Mouse (Mus musculus): ENCODE data around the gene Rgs10. TPM values are rescaled to one million over a fixed set of nuclear protein-coding genes. Genes with fewer than 3 reads are reported as not detected.

Rgs10 gene
- polyA plus RNA-seq, 3 experiments from 2014 or later: 53.2 to 448 (median 275) TPM

- no peak for ATAC-seq
Measured at GRCm38 (mm10) chr7:128408265-128408664, 10.3 kb downstream of the Rgs10 start.

GRCm38 (mm10) chr7:128403988-128404387 is 14.6 kb downstream of the Rgs10 start:
- ATAC-seq: no peak

GRCm38 (mm10) chr7:128403586-128403985 is 15.0 kb downstream of the Rgs10 start:
- ATAC-seq: no peak

GRCm38 (mm10) chr7:128403128-128403527 is 15.4 kb downstream of the Rgs10 start:
- no peak for ATAC-seq

- no peak for ATAC-seq
Measured at GRCm38 (mm10) chr7:128402577-128402976, 16.0 kb downstream of the Rgs10 start.

GRCm38 (mm10) chr7:128398664-128399063 is 19.9 kb downstream of the Rgs10 start:
- ATAC-seq: peak; percentile 65

GRCm38 (mm10) chr7:128397066-128397465 is 21.5 kb downstream of the Rgs10 start:
- no peak for ATAC-seq

- no peak for ATAC-seq
Measured at GRCm38 (mm10) chr7:128393756-128394155, 24.8 kb downstream of the Rgs10 start.

- ATAC-seq: no peak
Measured at GRCm38 (mm10) chr7:128392972-128393314, 25.6 kb downstream of the Rgs10 start.

GRCm38 (mm10) chr7:128392071-128392971 is 26.2 kb downstream of the Rgs10 start:
- peak; percentile 90 for ATAC-seq

GRCm38 (mm10) chr7:128391267-128392057 is 27.1 kb downstream of the Rgs10 start:
- no peak for ATAC-seq

GRCm38 (mm10) chr7:128388968-128389367 is 29.6 kb downstream of the Rgs10 start:
- ATAC-seq: no peak

- peak; percentile 81 for ATAC-seq
Measured at GRCm38 (mm10) chr7:128383726-128384463, 34.7 kb downstream of the Rgs10 start.

- no peak for ATAC-seq
Measured at GRCm38 (mm10) chr7:128383189-128383725, 35.3 kb downstream of the Rgs10 start.

- ATAC-seq: no peak
Measured at GRCm38 (mm10) chr7:128382527-128382860, 36.1 kb downstream of the Rgs10 start.

GRCm38 (mm10) chr7:128381811-128382526 is 36.6 kb downstream of the Rgs10 start:
- peak; percentile 45 for ATAC-seq

- no peak for ATAC-seq
Measured at GRCm38 (mm10) chr7:128381001-128381400, 37.6 kb downstream of the Rgs10 start.

GRCm38 (mm10) chr7:128379162-128379805 is 39.3 kb downstream of the Rgs10 start:
- ATAC-seq: no peak

- peak; percentile 78 for ATAC-seq
Measured at GRCm38 (mm10) chr7:128376206-128376701, 42.3 kb downstream of the Rgs10 start.

- ATAC-seq: peak; percentile 29
Measured at GRCm38 (mm10) chr7:128374156-128374555, 44.4 kb downstream of the Rgs10 start.

- no peak for ATAC-seq
Measured at GRCm38 (mm10) chr7:128373751-128374150, 44.8 kb downstream of the Rgs10 start.

All from inflammation-experienced regulatory T-cells, adult 6 months (primary cell).